Mouse (Mus musculus): Measurements from ENCODE around the gene Myo1d.

The Myo1d gene

GRCm38 (mm10) chr11:80623038-80623380, 156.8 kb downstream of the Myo1d start:
- in situ Hi-C loops (cut with MboI, MseI) = no loop called here

DNA sequence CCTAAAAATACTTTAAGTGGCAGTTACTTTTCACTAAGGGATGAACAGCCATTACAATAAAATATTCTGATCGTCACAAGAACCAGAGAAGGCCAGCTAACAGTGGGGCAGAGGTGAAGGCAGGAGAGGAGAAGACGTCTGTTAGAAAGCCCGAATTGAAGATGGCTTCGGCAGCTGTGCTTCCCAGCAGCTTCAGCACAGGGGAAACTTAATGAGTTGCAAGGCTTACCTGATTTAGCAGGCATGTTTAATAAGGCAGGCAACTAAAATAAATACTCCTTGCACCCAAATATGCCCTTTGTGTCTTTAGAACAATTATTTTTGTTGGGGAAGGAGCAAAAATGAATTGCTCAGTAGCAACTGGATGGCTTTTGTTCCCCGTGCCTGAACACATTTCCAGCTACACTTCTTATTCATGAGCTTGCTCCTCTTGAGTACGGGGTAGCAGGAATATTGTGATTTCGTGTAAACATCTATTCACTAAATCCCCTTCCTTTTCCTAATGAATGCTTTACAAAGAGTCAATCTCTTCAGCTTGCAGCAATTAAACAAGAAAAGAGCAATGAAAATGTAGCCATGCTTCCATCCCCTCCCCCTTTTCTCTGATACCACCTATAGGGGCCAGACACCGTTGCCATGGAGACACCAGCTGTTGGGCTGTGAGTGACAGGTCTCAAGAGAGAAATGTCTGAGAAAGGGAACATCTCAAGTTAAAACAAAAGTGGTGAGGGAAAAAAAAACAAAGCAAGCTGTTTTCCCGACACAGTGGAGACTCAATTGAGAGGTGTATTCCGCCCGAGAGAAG, 157.4 kb downstream of the Myo1d start:
- in situ Hi-C loops (cut with MboI, MseI) = no loop called here

DNA sequence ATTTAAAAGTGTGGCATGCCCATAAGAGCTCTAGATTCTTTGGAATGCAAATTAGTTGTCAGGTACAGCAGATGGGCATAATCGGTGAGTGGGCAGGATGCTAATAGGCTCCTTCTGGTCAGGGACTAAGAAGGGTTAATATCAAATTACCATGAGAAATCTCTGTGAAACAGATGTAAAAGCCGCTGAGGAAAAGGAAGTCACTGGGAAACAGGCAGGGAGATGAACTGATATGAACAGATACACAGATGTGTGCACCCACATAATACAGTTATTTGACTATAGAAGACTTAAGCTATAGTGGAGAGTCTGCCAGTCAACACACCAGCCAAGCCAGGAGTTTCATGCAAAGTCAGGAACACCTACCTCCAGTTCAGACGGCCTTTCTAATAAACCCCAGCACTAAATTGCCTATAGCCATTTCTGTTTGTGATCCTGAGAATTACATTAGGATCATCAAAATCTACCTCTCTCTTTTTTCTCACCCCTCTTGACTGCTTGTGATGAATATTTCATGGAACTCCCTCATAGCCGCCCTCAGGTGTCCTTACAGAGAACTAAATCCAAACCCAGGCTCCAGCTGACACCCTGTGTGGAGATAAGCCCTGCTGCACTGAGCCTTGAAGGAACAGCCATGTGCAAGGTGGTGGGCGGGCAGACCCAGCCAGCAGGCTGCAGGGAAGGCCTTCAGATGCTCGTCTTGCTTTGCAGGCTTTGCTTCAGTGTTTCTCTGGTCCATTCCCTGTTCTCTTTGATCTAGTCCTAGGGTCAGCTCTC, 164.7 kb downstream of the Myo1d start:
- in situ Hi-C loops (cut with MboI, MseI) = no loop called here

DNA sequence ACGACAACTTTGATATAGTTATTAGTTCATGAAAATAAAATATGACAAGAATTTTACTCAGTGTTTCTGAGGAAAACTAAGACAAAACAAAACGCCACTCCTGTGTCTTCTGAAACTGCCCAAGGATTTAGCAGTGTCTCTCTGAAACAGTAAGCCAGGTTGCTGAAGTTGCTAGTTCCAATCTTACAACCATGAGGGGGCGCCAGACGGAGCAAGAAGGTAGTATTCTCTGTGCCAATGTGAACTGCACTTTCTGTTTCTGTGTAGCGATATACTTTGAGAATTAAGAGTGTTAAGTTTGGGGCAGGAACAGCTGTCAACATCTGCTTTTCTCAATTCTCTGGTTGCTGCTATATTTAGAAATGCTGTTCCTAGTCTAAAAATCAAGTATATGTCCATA, 165.4 kb downstream of the Myo1d start:
- in situ Hi-C loops (cut with MboI, MseI) = no loop called here

- in situ Hi-C loops (cut with MboI, MseI) = no loop called here
Observed at GRCm38 (mm10) chr11:80613534-80613933, 166.3 kb downstream of the Myo1d start.

GRCm38 (mm10) chr11:80602707-80603441, 177.0 kb downstream of the Myo1d start:
- in situ Hi-C loops (cut with MboI, MseI) = no loop called here

DNA sequence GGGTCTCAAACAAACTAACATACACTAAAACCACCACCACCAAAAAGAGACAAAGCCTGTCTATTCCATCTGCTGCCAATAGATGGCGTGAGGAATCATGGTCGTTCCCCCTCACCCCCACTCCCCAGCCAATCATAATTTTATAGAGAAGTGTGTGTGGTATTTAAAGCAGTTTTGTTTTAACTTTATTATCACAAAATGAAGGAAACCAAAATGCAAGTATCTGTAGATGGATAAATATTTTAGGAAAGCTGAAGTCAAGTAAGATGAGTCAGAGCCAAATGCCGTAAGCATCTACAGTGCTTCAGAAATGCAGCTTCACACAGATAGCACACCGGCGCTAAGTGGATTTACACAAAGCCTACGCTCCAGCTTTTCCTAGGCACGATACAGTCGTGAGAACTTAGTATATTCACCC, 177.8 kb downstream of the Myo1d start:
- in situ Hi-C loops (cut with MboI, MseI) = no loop called here

DNA sequence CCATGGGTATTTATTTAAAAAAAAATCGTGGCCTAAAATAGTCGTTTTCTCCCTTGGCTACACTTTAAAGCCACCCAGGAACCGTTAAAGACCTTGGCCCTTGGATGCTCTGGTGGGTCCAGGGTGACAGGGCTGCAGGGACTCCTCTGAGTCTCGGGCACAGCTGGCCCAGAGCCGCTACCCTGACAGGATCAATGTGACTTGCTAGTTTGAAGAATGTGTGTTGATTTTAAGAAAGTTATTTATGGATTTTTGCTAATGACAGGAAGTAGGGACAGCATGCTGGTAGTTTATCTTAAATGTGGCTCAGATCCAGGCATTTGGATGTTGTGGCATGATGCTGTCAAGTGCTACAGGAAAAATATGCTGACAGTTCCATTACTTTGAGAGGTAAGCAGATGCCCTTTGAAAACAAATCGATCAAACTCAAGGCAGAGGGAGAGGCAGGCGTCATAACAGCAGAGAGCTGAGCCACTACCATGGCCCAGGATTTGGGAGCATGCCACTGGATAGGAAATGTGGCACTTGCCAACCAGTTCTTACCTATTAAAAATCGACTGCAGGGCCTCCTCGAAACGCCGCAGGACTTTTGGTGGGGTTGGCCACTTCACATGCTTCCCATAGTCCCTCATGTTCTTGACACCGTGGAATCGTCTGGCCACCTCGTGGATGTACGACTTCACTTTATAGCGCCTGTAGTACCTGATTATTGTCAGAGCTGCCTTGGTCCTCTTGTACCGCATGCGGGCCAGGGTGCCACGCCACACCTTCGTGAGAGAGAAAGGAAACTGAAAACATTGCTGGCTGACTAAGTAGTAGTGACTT, 178.6 kb downstream of the Myo1d start:
- in situ Hi-C loops (cut with MboI, MseI) = no loop called here

GRCm38 (mm10) chr11:80595482-80595881, 184.3 kb downstream of the Myo1d start:
- in situ Hi-C loops (cut with MboI, MseI) = no loop called here

GRCm38 (mm10) chr11:80589387-80589786, 190.4 kb downstream of the Myo1d start:
- in situ Hi-C loops (cut with MboI, MseI) = no loop called here

GRCm38 (mm10) chr11:80585761-80586160, 194.1 kb downstream of the Myo1d start:
- in situ Hi-C loops (cut with MboI, MseI) = no loop called here

- in situ Hi-C loops (cut with MboI, MseI) = no loop called here
Observed at GRCm38 (mm10) chr11:80585211-80585610, 194.6 kb downstream of the Myo1d start.

GRCm38 (mm10) chr11:80580494-80580893, 199.3 kb downstream of the Myo1d start:
- in situ Hi-C loops (cut with MboI, MseI) = no loop called here

GRCm38 (mm10) chr11:80577747-80578640, 201.8 kb downstream of the Myo1d start:
- in situ Hi-C loops (cut with MboI, MseI) = loop anchor here in 1 of 2 experiments (10.0 kb wide), 1 partner anchor 1047 kb away; no protein-coding TSS in a partner anchor

DNA sequence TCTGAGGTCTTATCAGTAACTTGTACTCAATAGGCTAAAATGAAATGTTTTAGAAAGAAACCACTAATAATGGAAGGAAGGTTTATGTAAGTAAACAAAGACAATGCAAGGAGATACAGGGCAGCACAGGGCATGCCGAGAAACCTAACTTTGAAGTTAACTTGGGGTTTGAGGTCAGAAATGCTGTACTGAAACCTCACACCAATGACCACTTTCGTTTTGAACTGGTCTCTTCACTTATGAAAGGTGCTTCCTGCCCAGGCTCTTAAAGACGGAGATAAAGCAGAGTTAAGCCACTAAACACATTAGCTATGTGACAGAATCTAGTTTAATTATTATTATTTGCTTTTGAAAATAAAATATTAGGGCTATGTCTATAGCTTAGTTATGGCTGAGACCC, 204.0 kb downstream of the Myo1d start:
- in situ Hi-C loops (cut with MboI, MseI) = loop anchor here in 1 of 2 experiments (10.0 kb wide), 1 partner anchor 1049 kb away; no protein-coding TSS in a partner anchor

GRCm38 (mm10) chr11:80566286-80566685, 213.5 kb downstream of the Myo1d start:
- in situ Hi-C loops (cut with MboI, MseI) = no loop called here

DNA sequence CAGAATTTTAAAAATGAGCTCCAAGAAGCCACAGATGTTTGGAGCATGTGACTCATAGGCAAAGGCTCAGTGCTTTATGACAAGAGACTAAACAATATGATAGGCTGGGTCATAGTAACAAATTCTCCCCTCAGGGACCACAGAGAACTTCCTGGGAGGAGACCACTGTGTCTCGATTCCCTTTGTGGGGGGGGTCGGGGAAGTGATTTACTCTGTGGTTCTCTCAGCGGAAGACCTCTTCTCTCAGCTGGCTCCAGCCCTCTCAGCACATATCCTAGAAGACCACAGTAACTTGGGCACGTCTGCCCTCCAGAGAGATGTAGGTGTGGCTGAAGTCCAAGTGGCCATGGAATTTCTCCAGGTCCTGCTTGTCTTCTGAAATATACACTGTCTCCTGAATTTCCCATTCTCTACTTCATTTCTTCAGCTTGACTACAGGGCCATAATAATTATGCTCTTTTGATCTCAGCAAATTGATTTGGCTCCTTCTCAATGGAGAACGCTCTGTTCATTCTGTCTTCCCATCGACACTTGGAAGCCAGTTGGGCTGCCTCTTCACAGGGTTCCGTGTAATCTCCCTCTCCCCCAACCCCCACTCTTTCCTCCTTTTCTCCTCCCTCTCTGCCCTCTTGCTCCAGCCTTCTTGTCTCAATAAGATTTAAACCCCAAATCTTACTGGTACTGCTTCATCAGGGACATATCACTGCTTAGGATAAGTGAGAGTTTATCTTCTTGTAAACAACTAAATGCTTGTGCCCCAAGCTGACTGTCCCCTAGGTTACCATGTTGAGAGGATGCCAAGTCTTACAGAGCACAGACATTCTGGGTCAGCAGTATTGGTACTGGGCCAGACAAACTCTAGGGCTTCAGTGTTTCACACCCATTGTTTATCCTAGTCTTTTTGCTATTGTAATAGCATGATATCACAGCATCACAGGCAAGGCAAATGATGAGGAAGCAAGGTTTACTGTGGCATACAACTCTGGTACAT, 214.6 kb downstream of the Myo1d start:
- in situ Hi-C loops (cut with MboI, MseI) = no loop called here

DNA sequence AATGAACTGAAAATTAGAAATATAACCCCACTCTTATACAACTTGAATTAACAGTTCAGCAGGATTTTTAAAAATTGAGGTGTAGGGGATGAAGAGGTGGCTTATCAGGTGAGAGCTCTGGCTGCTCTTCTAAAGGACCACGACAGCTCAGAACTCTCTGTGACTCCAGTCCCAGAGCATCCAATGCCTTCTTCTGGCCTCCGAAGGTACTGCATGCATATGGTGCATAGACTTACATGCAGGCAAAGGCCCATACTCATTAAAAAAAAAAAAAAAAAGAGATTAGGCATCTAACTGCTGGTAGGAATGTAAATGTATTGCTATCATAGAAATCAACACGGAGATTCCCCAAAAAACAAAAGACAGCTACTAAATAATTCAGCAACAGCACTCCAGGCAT, 217.3 kb downstream of the Myo1d start:
- in situ Hi-C loops (cut with MboI, MseI) = no loop called here

DNA sequence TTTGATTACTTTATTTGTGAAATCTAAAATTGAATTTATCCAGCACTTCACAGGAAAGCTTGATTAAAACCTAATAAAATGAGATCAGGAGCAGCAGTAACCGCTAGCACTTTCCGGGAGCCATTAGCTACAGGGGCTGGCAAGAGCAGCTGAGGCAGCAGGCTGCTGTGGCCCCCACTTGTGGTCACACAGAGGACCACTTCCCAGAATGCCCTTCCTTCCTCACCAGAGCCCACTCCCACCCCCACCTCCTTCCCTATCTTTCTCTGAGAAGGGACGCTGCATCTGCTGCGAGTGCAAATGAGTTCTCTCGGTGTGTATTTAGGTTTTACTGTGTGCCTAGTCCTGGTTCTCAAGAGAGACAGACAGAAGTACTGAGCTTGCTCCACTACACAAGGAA, 219.1 kb downstream of the Myo1d start:
- in situ Hi-C loops (cut with MboI, MseI) = no loop called here
